Mouse (Mus musculus): ENCODE data around the gene Rps7. TPM values are rescaled to one million over a fixed set of nuclear protein-coding genes. Genes with fewer than 3 reads are reported as not detected.

Gene Rps7
- 894 TPM for polyA plus RNA-seq (2017; shearing (Covaris generic))

DNA sequence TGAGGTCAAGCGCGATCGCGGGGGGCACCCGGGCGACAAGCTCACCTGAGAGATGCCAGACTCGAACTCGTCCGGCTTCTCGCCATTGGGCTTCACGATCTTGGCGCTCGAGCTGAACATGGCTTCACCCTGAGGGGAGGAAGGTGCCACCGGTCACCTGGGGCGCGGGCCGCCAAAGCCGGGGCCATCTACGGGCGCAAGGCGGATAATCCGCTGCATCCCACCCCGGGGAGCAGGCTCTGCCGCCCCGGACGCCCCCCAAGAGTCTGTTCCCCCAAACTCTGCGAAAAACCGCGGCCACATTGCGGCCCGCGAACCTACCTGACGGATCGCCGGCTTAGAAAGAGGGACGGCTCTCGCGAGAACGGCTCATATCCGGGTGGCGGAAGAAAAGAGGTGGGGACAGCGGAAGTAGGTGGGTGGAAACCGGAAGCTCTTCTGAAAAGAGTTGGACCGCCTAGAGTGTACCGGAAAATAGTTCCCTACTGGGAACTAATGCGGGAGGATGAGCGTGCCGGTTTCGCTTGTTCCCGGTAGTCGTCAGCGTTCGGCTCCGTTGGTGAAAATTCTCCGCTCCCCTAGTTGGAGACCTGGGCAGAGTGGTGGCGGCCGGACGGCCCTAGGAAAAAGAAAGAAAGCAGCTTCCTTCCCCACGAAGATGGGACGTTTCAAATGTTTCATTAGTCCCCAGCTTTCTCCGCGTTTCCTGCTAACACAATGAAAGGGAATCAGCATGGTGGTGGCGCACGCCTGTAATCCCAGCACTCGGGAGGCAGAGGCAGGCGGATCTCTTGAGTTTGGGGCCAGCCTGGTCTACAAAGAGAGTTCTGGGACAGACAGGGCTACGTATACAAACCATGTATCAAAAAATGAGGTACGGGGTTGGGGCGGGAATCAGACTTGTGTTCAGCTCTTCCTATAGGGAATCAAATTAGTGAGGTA is at the start of gene Rps7:
TSS of gene Rps7 (minus strand) at position 419 of the 942 bp plus-strand sequence.

DNA sequence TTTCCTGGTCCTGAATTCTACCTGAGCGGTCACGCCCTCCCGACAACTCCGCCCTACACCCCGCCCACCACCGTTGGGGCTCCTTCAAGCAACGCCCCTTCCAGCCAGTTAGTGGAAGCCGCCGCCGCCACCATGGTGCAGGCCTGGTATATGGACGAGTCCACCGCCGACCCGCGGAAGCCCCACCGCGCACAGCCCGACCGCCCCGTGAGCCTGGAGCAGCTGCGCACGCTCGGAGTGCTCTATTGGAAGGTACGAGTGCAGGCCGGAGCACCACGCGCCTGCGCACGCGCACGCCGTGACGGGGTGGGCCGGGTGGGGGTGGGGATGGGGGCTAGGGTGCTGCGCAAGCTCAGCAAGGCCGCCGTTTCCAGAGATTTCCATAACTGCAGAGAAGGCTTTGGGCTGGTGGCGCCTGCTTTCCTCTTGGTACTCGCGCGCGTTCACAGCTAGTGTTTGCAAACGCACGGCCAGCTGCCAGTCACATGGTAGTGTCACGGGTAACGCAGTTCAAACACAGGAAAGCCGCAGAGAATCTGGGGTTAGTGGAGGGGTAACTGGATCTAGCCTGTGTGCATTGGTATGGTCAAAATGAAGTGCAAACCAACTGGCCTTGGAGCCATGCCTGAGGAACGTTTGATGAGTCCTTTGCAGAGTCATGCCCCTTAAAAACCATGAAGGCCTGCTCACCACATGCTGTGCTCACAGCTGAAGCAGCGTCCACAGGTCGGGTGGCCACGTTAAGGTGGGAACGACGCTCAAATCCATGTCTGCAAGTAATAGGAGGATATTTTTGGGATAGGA is 39.6 kb upstream of the Rps7 start, which contains the start of gene Adi1:
TSS of gene Adi1 (plus strand) at position 111 of the 804 bp plus-strand sequence.

DNA sequence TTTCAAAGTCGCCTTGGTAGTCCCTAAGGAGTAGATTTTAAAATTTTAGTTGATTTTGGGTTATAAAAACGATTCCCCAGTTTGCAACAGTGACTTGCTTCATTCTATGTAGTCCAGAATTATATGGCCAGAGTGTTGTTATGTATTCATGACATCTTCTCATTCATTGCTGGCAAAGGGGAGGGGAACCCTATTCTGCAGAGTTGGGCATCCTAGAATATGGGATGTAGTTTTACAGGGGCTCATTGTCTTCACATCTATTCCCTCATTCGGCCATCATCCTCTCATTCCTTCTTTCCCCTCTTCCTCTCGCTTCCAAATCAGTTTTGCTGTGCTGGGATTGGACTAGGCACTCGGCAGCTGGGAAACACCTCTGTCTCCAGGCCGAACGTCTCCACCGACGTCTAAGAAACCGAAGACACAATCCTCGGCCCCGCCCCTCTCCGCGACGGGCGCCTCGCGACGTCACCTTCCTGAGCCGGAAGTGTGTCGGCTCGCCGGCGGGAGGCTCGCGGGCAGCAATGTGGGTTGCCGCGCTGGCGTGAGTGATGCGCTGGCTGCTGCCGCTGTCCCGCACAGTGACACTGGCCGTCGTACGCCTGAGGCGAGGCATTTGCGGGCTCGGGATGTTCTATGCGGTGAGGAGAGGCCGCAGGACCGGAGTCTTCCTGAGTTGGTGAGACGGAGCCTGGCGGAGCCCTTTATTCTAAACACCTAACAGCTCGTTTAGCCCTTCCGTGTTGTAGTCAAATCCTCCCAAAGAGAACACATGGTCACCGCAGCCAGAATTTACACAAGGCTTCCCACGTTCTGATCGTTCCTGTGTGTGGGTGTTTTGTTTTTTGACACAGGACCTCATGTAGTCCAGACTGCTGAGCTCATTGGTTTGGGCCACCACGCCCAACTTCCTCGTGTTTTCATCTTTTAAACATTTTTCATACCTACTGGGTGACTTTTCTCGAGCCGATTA is 13.7 kb upstream of the Rps7 start, which contains the start of gene Rnaseh1:
TSS of gene Rnaseh1 (plus strand) at position 462 of the 970 bp plus-strand sequence.

DNA sequence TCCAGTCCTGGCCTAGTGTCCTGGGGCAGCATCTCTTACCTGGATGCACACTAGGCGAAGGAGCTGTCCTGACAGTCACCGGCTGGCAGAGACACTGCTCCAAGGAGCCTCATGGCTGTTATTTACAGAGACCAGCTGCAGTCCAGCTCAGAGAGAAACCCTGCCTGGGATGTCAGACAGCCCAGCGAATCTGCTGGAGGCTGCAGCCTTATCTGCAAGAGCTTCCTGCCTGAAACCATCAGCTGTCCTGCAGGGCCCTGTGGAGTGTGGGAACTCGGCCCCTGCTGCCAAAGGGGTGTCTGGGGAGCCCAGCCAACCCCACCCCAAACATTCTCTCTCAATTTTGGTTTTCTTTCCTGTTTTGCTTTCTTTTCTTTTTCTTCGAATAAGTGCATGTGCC is 12.6 kb downstream of the Rps7 start, which contains the start of gene Colec11:
TSS of gene Colec11 (minus strand) at position 183 of the 400 bp plus-strand sequence.

DNA sequence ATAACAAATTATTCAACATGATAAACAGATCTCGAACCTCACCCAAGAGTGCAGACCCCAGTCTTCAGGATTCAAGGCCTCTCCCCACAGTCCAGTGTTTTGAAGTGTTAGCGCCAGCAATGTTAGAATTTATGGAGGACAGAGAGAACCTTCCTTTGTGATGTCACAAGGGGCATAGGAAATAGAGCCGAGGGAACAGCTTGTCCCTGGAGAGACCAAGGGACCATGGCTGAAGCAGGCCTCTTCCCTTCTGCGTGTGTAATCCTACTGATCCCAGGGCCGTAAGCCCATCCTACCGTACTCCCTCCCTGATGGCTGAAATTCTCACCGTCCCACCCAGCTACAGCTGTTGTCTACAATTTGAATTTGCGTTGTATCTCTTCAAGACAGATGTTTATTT is 53.3 kb downstream of the Rps7 start, which contains the start of gene Allc:
TSS of gene Allc (minus strand) at position 101 of the 400 bp plus-strand sequence.

Other genes with a start within 250 kb of the Rps7 start
- not detected for gene Dcdc2c, start 83.6 kb downstream of the Rps7 start, polyA plus RNA-seq (2017; shearing (Covaris generic))
- not detected for gene Allc, start 53.4 kb downstream of the Rps7 start, polyA plus RNA-seq (2017; shearing (Covaris generic))
- not detected for gene Colec11, start 12.6 kb downstream of the Rps7 start, polyA plus RNA-seq (2017; shearing (Covaris generic))
- 46.2 TPM for gene Rnaseh1, start 13.6 kb upstream of the Rps7 start, polyA plus RNA-seq (2017; shearing (Covaris generic))
- gene Adi1, start 39.3 kb upstream of the Rps7 start, polyA plus RNA-seq (2017; shearing (Covaris generic)), result 83.4 TPM
- 90.7 TPM for gene Trappc12, start 114.5 kb upstream of the Rps7 start, polyA plus RNA-seq (2017; shearing (Covaris generic))
- 56.7 TPM for gene Eipr1, start 115.8 kb upstream of the Rps7 start, polyA plus RNA-seq (2017; shearing (Covaris generic))